21 mouse cellular contexts compared by ENCODE assay signal in the genomic region with DNA sequence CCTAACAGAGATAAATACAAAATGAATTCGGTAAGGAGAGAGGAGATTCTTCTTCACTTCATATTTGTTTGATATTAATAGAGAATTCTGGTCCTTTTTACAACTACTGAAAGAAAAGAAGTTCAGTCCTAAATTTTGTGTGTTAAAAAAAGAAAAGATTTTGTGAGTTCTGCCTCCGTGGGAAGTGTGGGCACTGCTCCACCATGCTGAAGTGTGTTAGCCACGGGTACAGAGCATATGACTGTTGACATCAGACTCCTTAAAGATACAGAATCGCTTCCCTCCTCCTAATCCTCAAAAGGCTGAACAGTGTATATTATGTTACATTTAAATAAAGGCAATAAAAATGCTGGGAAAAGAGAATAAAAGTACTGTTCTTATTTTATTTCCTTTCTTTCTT.
DNase-seq lines count a peak whose midpoint lies in the region; ATAC-seq lines count a peak whose summit lies in the region.
"Had no signal": no experiment of that assay in that cellular context is flagged by ENCODE, and none has a peak within 500 bp of the region (broad histone marks: within the 10 kb centered on the region; RNA-seq: fewer than 3 reads in every experiment).

No protein-coding gene starts in this region.

- peak; percentile 30 for DNase-seq in left cerebral cortex, adult 11 months (ENCODE audit: low spot score)
- DNase-seq in left cerebral cortex, postnatal 4 days: no peak
- peak; percentile 47 to 66 for DNase-seq in frontal cortex, postnatal 36 days (ENCODE audit: low spot score in 2 of 2)
- no peak for DNase-seq in limb, embryonic 11.5 days (ENCODE audit: low spot score)
- DNase-seq in right cerebral cortex, postnatal 36 days (ENCODE audit: low spot score in 2 of 2): peak; percentile 40 to 50
- DNase-seq in lung, postnatal 25 days (ENCODE audit: low spot score): no peak
- DNase-seq: cerebellum, adult 9-10 months; gastrocnemius, postnatal 14 days; thymus, adult 2 months had no signal

- 0 out of 2 replicates have a peak, but pooled peaks cover 7% of the 10 kb centered on the region for H3K4me1 ChIP-seq in limb, embryonic 11.5 days (ENCODE audit: control insufficient read depth, insufficient read depth, low read length)
- H3K4me1 ChIP-seq in liver, embryonic 12.5 days: no peaks in the 10 kb centered on the region
- H3K4me1 ChIP-seq in hindbrain, embryonic 13.5 days (replicated peaks): no peaks in the 10 kb centered on the region
- H3K4me1 ChIP-seq: embryonic facial prominence, embryonic 15.5 days; kidney, embryonic 15.5 days; liver, embryonic 15.5 days; megakaryocyte, embryonic 14.5 days; midbrain, embryonic 15.5 days had no signal

- H3K36me3 ChIP-seq in limb, embryonic 11.5 days (ENCODE audit: control insufficient read depth, insufficient read depth, low read length): no peaks in the 10 kb centered on the region
- H3K36me3 ChIP-seq in liver, embryonic 12.5 days: no peaks in the 10 kb centered on the region
- no peaks in the 10 kb centered on the region for H3K36me3 ChIP-seq in hindbrain, embryonic 13.5 days
- H3K36me3 ChIP-seq: embryonic facial prominence, embryonic 15.5 days; kidney, embryonic 15.5 days; liver, embryonic 15.5 days; midbrain, embryonic 15.5 days had no signal

- no peaks in the 10 kb centered on the region for H3K9me3 ChIP-seq in limb, embryonic 11.5 days (ENCODE audit: control insufficient read depth, low read length)
- no peaks in the 10 kb centered on the region for H3K9me3 ChIP-seq in liver, embryonic 12.5 days (replicated peaks)
- H3K9me3 ChIP-seq in hindbrain, embryonic 13.5 days: no peaks in the 10 kb centered on the region
- H3K9me3 ChIP-seq: embryonic facial prominence, embryonic 15.5 days; kidney, embryonic 15.5 days; liver, embryonic 15.5 days; megakaryocyte, embryonic 14.5 days; midbrain, embryonic 15.5 days had no signal

- 35% methylated on average over 4 of the region's 4 CpGs for WGBS in limb, embryonic 11.5 days
- 31% methylated on average over 4 of the region's 4 CpGs for WGBS in liver, embryonic 12.5 days (ENCODE audit: insufficient replicate concordance)
- whole genome bisulfite sequencing in hindbrain, embryonic 13.5 days: 76% methylated on average over 4 of the region's 4 CpGs

- intact Hi-C loops in left cerebral cortex, postnatal 4 days (cut with DNase I): no loop called here

- H3K27me3 ChIP-seq in limb, embryonic 11.5 days (ENCODE audit: control insufficient read depth, insufficient read depth, low read length): no peaks in the 10 kb centered on the region
- H3K27me3 ChIP-seq in liver, embryonic 12.5 days (replicated peaks): no peaks in the 10 kb centered on the region
- no peaks in the 10 kb centered on the region for H3K27me3 ChIP-seq in hindbrain, embryonic 13.5 days
- H3K27me3 ChIP-seq: CH12.LX; embryonic facial prominence, embryonic 15.5 days; kidney, embryonic 15.5 days; liver, embryonic 15.5 days; megakaryocyte, embryonic 14.5 days; midbrain, embryonic 15.5 days had no signal

- no peak overlapping the region for H3K4me3 ChIP-seq in limb, embryonic 11.5 days (ENCODE audit: low read depth, low read length)
- no peak overlapping the region for H3K4me3 ChIP-seq in liver, embryonic 12.5 days
- H3K4me3 ChIP-seq in hindbrain, embryonic 13.5 days: no peak overlapping the region
- H3K4me3 ChIP-seq: embryonic facial prominence, embryonic 15.5 days; kidney, embryonic 15.5 days; liver, embryonic 15.5 days; megakaryocyte, embryonic 14.5 days; midbrain, embryonic 15.5 days had no signal

- no peak overlapping the region for H3K9ac ChIP-seq in limb, embryonic 11.5 days (ENCODE audit: low read length)
- no peak overlapping the region for H3K9ac ChIP-seq in liver, embryonic 12.5 days
- no peak overlapping the region for H3K9ac ChIP-seq in hindbrain, embryonic 13.5 days
- H3K9ac ChIP-seq: embryonic facial prominence, embryonic 15.5 days; kidney, embryonic 15.5 days; liver, embryonic 15.5 days; midbrain, embryonic 15.5 days had no signal

- peak overlapping the region; percentile 62; the same call in 1 of the 2 replicates for H3K27ac ChIP-seq in limb, embryonic 11.5 days (replicated peaks; ENCODE audit: low read depth, low read length)
- H3K27ac ChIP-seq in liver, embryonic 12.5 days: no peak overlapping the region
- H3K27ac ChIP-seq in hindbrain, embryonic 13.5 days: no peak overlapping the region
- H3K27ac ChIP-seq: embryonic facial prominence, embryonic 15.5 days; hindbrain, postnatal 0 days; kidney, embryonic 15.5 days; liver, embryonic 15.5 days; midbrain, embryonic 15.5 days had no signal

- peak; percentile 71; the same call in 1 of the 2 replicates for ATAC-seq in limb, embryonic 11.5 days (ENCODE audit: insufficient number of reproducible peaks, low FRiP score, low TSS enrichment, low read depth)
- no peak for ATAC-seq in liver, embryonic 12.5 days
- no peak for ATAC-seq in hindbrain, embryonic 13.5 days (ENCODE audit: low FRiP score)
- ATAC-seq: forebrain, embryonic 16.5 days; hindbrain, postnatal 0 days; intestine, postnatal 0 days; lung, postnatal 0 days; midbrain, embryonic 15.5 days had no signal

- H3K4me2 ChIP-seq in limb, embryonic 11.5 days (ENCODE audit: low read depth, severe bottlenecking): no peak overlapping the region
- no peak overlapping the region for H3K4me2 ChIP-seq in liver, embryonic 12.5 days
- no peak overlapping the region for H3K4me2 ChIP-seq in hindbrain, embryonic 13.5 days
- H3K4me2 ChIP-seq: embryonic facial prominence, embryonic 15.5 days; kidney, embryonic 15.5 days; liver, embryonic 15.5 days; midbrain, embryonic 15.5 days had no signal

Comparison
In these comparisons a context has a peak if more than half of its experiments do, and no peak if none do; other contexts are left out.
1. DNase-seq: peak in left cerebral cortex, adult 11 months (single experiment), frontal cortex, postnatal 36 days (2 of 2) and right cerebral cortex, postnatal 36 days (2 of 2); none in left cerebral cortex, postnatal 4 days (single experiment), limb, embryonic 11.5 days (single experiment) and lung, postnatal 25 days (single experiment).